Mouse (Mus musculus): ENCODE results near the gene Maf. TPM values are rescaled to one million over a fixed set of nuclear protein-coding genes. Genes with fewer than 3 reads are reported as not detected.

Maf gene
- polyA plus RNA-seq, 1 experiment: 42.4 TPM

- TF ChIP-seq POLR2A (IDR thresholded peaks at IDR 0.05; ENCODE audit: low read depth, low read length): no peak
- no peak for TF ChIP-seq CTCF (conservative IDR thresholded peaks at IDR 0.05; ENCODE audit: insufficient read depth, insufficient read length, low read depth, low read length)
- Histone ChIP-seq H3K4me1 (ENCODE audit: control insufficient read depth, insufficient read depth, low read length) (no peaks in the 10 kb centered on the region), H3K27ac (ENCODE audit: insufficient read depth, low read depth, low read length) (no peak overlapping the region), H3K27me3 (replicated peaks; ENCODE audit: control insufficient read depth, insufficient read depth, low read length) (no peaks in the 10 kb centered on the region), H3K36me3 (ENCODE audit: control insufficient read depth, insufficient read depth, low read length) (no peaks in the 10 kb centered on the region), H3K4me3 (ENCODE audit: insufficient read depth, low read depth, low read length) (no peak overlapping the region)
- 80% methylated on average over 2 of the region's 2 CpGs for WGBS
- DNase-seq: no peak
These were observed 35.8 kb upstream of the Maf start for GRCm38 (mm10) chr8:115743441-115743840.

GRCm38 (mm10) chr8:115742646-115743045 lies 35.1 kb upstream of the Maf start:
- Histone ChIP-seq H3K4me3 (ENCODE audit: insufficient read depth, low read depth, low read length) (no peak overlapping the region), H3K4me1 (ENCODE audit: control insufficient read depth, insufficient read depth, low read length) (no peaks in the 10 kb centered on the region), H3K36me3 (ENCODE audit: control insufficient read depth, insufficient read depth, low read length) (no peaks in the 10 kb centered on the region), H3K27me3 (replicated peaks; ENCODE audit: control insufficient read depth, insufficient read depth, low read length) (no peaks in the 10 kb centered on the region), H3K27ac (ENCODE audit: insufficient read depth, low read depth, low read length) (no peak overlapping the region)
- DNase-seq: no peak
- WGBS: 93% methylated on average over 6 of the region's 6 CpGs
- TF ChIP-seq CTCF (conservative IDR thresholded peaks at IDR 0.05; ENCODE audit: insufficient read depth, insufficient read length, low read depth, low read length): no peak
- no peak for TF ChIP-seq POLR2A (IDR thresholded peaks at IDR 0.05; ENCODE audit: low read depth, low read length)

- H3K4me3 ChIP-seq (ENCODE audit: insufficient read depth, low read depth, low read length): no peak overlapping the region
- no peaks in the 10 kb centered on the region for H3K36me3 ChIP-seq (ENCODE audit: control insufficient read depth, insufficient read depth, low read length)
- DNase-seq: no peak
- H3K27ac ChIP-seq (ENCODE audit: insufficient read depth, low read depth, low read length): no peak overlapping the region
- no peaks in the 10 kb centered on the region for H3K4me1 ChIP-seq (ENCODE audit: control insufficient read depth, insufficient read depth, low read length)
- no peaks in the 10 kb centered on the region for H3K27me3 ChIP-seq (replicated peaks; ENCODE audit: control insufficient read depth, insufficient read depth, low read length)
- TF ChIP-seq POLR2A (IDR thresholded peaks at IDR 0.05; ENCODE audit: low read depth, low read length) (no peak), CTCF (conservative IDR thresholded peaks at IDR 0.05; ENCODE audit: insufficient read depth, insufficient read length, low read depth, low read length) (no peak)
- WGBS: 82% methylated on average over 6 of the region's 6 CpGs
These were observed 34.4 kb upstream of the Maf start for GRCm38 (mm10) chr8:115741964-115742363.

GRCm38 (mm10) chr8:115739756-115740155 lies 32.2 kb upstream of the Maf start:
- Histone ChIP-seq H3K27me3 (replicated peaks; ENCODE audit: control insufficient read depth, insufficient read depth, low read length) (no peaks in the 10 kb centered on the region), H3K4me1 (ENCODE audit: control insufficient read depth, insufficient read depth, low read length) (no peaks in the 10 kb centered on the region), H3K4me3 (ENCODE audit: insufficient read depth, low read depth, low read length) (no peak overlapping the region), H3K36me3 (ENCODE audit: control insufficient read depth, insufficient read depth, low read length) (no peaks in the 10 kb centered on the region), H3K27ac (ENCODE audit: insufficient read depth, low read depth, low read length) (no peak overlapping the region)
- WGBS: 93% methylated on average over 4 of the region's 4 CpGs
- no peak for DNase-seq
- TF ChIP-seq CTCF (conservative IDR thresholded peaks at IDR 0.05; ENCODE audit: insufficient read depth, insufficient read length, low read depth, low read length) (no peak), POLR2A (IDR thresholded peaks at IDR 0.05; ENCODE audit: low read depth, low read length) (no peak)

GRCm38 (mm10) chr8:115732401-115732800 lies 24.8 kb upstream of the Maf start:
- no peak overlapping the region for H3K4me3 ChIP-seq (ENCODE audit: insufficient read depth, low read depth, low read length)
- WGBS: 70% methylated on average over 6 of the region's 6 CpGs
- no peaks in the 10 kb centered on the region for H3K36me3 ChIP-seq (ENCODE audit: control insufficient read depth, insufficient read depth, low read length)
- DNase-seq: no peak
- TF ChIP-seq POLR2A (IDR thresholded peaks at IDR 0.05; ENCODE audit: low read depth, low read length) (no peak), CTCF (conservative IDR thresholded peaks at IDR 0.05; ENCODE audit: insufficient read depth, insufficient read length, low read depth, low read length) (no peak)
- no peaks in the 10 kb centered on the region for H3K4me1 ChIP-seq (ENCODE audit: control insufficient read depth, insufficient read depth, low read length)
- no peak overlapping the region for H3K27ac ChIP-seq (ENCODE audit: insufficient read depth, low read depth, low read length)
- no peaks in the 10 kb centered on the region for H3K27me3 ChIP-seq (replicated peaks; ENCODE audit: control insufficient read depth, insufficient read depth, low read length)

- no peaks in the 10 kb centered on the region for H3K27me3 ChIP-seq (replicated peaks; ENCODE audit: control insufficient read depth, insufficient read depth, low read length)
- no peak overlapping the region for H3K27ac ChIP-seq (ENCODE audit: insufficient read depth, low read depth, low read length)
- no peak for TF ChIP-seq POLR2A (IDR thresholded peaks at IDR 0.05; ENCODE audit: low read depth, low read length)
- no peak for TF ChIP-seq CTCF (conservative IDR thresholded peaks at IDR 0.05; ENCODE audit: insufficient read depth, insufficient read length, low read depth, low read length)
- 88% methylated on average over 3 of the region's 3 CpGs for WGBS
- H3K4me1 ChIP-seq (ENCODE audit: control insufficient read depth, insufficient read depth, low read length): no peaks in the 10 kb centered on the region; the same call in 1 of the 2 replicates
- H3K4me3 ChIP-seq (ENCODE audit: insufficient read depth, low read depth, low read length): no peak overlapping the region
- no peak for DNase-seq
- no peaks in the 10 kb centered on the region for H3K36me3 ChIP-seq (ENCODE audit: control insufficient read depth, insufficient read depth, low read length)
These were observed 19.2 kb upstream of the Maf start for GRCm38 (mm10) chr8:115726807-115727206.

GRCm38 (mm10) chr8:115726231-115726630 lies 18.6 kb upstream of the Maf start:
- Histone ChIP-seq H3K36me3 (ENCODE audit: control insufficient read depth, insufficient read depth, low read length) (no peaks in the 10 kb centered on the region), H3K27me3 (replicated peaks; ENCODE audit: control insufficient read depth, insufficient read depth, low read length) (no peaks in the 10 kb centered on the region), H3K4me3 (ENCODE audit: insufficient read depth, low read depth, low read length) (no peak overlapping the region), H3K4me1 (ENCODE audit: control insufficient read depth, insufficient read depth, low read length) (no peaks in the 10 kb centered on the region; the same call in 1 of the 2 replicates), H3K27ac (ENCODE audit: insufficient read depth, low read depth, low read length) (no peak overlapping the region)
- DNase-seq: no peak
- TF ChIP-seq CTCF (conservative IDR thresholded peaks at IDR 0.05; ENCODE audit: insufficient read depth, insufficient read length, low read depth, low read length) (no peak), POLR2A (IDR thresholded peaks at IDR 0.05; ENCODE audit: low read depth, low read length) (no peak)
- 53% methylated on average over 4 of the region's 4 CpGs for WGBS
